Mouse (Mus musculus) 416B (cell line): Measurements from ENCODE around the gene Dusp5.
A peak's percentile ranks its signal among the peaks of the same experiment; 100 is the strongest.

Experiments used
- DNase-seq: peaks from one replicate; pipeline ENCODE4 v3.0.0; 2011; ENCODE audit warnings: low read depth

Gene Dusp5

DNA sequence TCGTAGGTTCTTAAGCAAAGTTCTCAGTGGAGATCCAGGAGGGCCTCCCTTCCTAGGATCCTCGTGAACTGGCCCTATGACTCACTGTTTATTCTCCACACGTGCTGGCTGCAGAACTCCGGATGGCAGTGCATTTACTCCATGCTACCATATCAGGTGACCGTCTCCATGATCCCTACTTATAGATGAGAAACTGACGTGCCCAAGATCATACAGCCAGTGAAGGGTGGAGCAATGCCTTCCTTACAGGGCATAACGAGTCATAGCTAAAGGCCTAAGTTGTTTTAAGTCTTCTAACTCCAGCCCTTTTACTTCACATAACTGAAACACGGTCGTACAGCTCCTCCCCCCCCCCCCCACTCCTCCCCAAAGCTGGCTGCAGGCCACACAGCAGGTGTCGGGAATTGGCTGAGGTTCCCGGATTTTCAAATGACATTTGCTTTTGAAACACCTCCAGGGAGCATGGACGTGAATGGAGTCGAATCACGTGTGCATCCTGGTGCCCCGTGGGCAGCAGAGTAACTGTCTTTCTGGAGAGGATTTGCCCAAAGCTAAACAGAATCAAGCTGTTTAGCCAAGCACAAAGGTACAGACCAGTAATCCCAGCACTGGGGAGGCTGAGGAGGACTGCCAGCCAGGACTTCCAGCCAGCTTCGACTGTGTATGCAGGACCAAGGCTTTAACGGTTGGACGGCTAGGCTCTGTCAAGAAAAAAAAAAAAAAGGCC lies 11.4 kb upstream of the Dusp5 start:
- no peak for DNase-seq

DNA sequence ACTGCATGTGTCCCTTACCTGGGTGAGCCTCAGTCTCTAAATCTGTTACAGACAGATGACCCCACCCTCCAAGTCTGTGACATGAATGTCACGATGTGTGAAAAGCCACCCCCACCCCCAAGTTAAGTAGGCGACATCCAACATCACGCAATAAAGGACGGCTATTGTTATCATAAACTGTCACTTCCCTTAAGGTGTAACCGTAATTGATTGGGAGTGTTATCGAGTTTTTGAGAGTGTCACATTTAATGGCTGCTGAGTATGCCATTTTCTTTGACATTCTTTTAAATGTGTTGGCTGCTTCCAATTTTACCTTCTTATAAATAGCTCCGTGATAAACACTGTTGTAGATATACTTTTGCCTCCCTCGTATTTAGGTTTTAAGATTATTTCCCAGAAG lies 9.4 kb upstream of the Dusp5 start:
- DNase-seq = no peak

DNA sequence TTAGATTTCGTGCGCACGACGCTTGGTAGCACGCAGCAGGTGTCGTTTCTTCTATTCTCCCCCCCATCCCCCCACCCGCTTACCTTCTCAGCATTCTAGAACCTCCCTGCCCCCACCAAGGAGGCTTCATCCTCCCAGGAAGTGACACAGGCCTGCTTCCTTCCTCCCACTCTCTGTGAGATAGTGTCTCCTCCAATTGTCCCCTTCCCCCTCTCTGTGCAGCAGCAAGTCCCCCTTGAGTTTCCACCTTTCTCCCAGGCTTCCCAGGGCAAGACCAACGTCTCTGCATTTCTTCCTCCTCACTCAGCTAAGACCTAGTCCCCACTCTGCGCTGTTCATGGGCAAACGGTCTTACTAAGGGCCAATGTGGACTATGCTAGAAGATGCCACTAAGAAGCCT lies 8.9 kb upstream of the Dusp5 start:
- DNase-seq = no peak

DNA sequence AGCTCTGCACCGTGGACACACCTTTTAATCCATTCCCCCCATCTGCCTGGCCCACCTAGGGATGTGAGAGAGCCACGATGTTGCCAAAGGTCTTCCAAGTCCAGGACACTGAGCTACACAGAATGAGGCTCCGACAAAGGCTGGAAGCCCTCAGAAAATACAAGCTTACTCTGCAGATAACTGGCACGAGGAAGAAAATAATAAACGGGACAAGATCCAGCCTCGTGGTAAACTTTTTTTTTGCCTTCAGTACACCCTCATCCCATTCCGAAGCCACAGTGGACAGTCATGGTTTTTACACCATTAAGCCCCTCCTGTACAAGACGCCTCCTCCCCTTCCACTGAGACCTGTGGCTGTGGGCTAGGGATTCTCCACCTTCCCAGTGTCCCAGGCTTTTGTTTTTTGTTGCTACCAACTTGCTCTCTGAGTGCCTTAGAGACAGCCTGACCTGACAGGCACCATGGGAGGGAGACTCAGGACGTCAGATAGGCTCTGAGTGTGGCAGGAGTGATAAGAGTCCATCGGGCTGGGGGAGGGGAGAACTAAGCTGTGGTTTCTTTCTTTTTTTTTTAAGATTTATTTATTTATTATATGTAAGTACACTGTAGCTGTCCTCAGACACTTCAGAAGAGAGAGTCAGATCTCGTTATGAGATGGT lies 7.6 kb upstream of the Dusp5 start:
- DNase-seq = peak; percentile 58

DNA sequence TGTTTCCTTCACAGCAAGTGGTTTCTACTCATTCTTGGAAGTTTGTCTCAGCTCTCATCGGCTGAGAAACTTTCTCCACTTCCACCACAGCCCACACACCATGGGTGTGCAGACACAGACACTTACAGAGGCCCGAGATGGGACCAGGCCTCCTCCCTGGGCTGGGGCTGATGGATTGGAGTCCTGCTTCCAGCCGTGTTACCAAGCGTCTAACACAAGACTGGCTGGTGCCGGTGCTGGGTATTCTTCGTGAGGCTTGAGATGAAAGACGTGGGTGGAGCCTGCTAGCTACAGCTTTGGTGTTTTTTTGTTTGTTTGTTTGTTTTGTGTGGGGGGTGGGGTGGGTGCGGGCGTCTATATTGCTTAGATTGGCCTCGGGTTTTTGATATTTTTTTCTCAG lies 1.4 kb upstream of the Dusp5 start:
- no peak for DNase-seq

DNA sequence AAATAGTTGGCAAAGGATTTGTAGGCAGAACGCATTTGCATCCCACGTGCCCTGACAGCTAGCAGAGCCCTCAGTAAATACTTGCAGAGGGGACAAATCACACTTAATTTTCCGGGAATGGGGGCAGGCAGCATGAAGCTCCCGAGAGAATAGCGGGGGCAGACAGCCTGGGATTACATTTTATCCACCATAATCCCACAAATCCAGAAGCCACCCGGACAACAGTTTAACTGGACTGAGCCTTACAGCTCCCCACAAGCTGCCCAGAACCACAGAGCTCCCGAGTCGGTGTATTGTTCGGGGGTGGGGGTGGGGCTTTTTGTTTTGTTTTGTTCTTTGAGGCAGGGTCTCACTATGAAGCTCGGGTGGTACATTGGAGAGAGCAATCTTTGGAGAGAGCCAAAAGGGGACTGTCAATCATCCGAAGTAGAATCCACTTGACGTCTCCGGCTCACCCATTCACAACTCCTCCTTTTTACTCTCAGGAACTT lies 733 bp upstream of the Dusp5 start:
- no peak for DNase-seq

DNA sequence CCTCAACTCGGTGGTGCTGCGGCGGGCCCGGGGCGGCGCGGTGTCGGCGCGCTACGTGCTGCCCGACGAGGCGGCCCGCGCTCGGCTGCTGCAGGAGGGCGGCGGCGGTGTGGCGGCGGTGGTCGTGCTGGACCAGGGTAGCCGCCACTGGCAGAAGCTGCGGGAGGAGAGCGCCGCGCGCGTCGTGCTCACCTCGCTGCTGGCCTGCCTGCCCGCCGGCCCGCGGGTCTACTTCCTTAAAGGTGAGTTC lies 471 bp downstream of the Dusp5 start:
- no peak for DNase-seq

DNA sequence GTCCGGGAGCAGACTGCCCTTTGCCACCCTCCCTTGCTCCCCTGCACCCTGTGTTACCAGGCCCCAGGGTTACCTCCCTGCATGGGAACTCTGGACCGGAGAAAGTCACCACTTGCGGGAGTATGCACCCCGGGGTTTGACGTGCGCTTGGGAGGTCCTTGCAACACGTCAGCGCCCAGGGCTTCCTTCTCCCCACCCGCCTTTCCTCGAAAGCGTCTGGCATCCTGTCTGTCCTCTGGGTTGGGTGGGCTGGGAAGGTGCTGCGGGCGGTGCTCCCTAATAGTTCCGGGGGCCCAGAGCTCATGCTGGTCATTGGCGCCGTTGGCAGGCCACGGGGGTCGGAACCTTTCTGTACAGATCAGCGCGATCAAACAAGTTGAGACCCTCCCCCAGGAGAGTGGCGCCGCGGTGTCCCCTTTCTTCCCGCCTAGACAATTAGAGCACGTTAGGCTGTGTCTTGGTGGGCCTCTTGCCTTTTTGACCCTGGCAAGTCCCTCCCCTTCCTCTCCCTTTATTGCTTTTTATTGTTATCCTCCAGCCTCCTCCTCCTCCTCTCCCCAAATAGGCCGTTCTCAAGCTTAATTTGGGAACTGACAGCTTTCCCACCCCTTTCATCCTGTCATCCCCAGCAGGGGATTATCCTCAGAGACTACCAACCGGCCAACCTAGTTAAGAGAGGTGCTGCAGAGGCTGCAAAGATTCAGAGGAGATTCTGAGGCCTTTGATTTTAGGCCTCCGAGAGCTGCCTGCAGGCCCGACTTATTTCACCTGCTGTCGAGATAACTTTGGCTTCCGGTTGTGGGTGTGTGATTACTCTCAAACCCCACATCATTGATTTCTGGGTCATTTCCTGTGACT lies 1.0 kb downstream of the Dusp5 start:
- no peak for DNase-seq

DNA sequence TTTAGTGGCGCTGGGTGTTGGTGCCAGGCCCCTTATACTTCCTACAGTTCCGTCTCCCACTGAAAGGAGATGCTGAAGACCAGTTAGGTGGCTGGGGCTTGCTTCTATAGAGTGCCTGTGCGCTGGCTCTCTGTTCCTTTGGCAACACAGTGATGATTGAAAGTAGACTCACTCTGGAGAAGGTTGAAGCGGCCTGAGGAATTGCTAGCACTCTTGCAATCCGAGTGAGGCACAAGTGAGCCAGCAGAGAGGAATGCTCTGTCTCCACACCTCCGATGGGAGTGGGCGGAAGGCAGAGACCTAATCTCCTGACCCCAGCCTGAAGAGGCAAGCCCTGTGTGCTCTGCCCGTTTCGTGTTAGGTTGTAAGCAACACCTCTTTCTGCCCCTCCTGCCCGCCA lies 2.5 kb downstream of the Dusp5 start:
- DNase-seq = no peak

DNA sequence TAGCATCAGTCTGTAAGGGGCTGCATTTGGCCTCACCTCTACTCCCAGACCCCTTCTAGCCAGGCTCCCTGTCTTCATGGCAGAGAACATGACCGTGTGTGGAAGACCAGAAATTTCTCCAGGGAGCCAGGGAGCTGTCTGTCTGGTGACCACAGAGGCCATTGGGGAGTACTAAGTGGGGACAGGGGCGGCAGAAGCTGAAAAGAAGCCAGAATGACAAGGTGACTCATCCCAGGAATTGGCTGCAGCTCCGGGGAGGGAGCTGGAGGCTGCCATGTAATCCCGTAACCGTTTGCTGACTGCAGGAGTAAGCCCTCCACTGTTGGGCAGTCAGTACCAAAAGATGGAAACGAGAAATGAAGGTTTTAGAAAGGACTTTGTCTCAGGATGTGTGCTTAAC lies 3.1 kb downstream of the Dusp5 start:
- no peak for DNase-seq

DNA sequence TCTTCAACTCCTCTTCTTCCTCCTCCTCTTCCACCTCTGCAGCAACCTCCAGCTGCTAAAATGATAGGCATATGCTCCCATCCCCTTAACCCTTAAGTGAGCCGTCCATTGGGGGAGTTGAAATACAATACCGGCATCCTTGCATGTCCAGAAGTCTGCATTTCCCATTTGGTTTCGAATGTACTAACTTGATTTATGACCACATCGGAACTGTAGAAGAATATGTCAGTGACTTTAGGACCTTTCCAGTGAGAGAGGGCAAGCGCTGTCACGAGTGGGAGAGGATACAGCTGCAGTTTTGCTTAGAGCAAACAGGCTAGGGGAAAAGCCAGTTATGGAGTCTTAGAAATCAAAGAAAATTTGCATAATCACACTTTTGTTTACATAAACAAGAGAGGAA lies 3.8 kb downstream of the Dusp5 start:
- no peak for DNase-seq

DNA sequence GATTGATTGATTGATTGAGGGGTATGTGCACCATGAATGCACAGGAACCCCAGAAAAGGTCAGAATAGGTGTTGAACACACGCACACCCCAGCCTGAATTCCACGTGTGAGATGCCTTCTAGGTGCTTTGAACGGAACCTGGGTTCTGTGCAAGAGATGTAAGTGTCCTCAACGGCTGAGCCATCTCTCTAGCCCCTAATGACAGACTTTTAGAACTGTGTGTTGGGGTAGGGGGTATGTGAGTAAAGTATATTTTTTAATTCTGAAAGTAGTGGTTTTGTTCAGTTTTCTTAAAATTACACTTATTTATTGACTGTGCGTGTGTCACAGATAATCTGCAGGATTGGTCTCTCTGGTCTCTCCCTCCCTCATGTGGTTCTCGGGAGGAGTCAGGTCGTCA lies 4.3 kb downstream of the Dusp5 start:
- DNase-seq = no peak

DNA sequence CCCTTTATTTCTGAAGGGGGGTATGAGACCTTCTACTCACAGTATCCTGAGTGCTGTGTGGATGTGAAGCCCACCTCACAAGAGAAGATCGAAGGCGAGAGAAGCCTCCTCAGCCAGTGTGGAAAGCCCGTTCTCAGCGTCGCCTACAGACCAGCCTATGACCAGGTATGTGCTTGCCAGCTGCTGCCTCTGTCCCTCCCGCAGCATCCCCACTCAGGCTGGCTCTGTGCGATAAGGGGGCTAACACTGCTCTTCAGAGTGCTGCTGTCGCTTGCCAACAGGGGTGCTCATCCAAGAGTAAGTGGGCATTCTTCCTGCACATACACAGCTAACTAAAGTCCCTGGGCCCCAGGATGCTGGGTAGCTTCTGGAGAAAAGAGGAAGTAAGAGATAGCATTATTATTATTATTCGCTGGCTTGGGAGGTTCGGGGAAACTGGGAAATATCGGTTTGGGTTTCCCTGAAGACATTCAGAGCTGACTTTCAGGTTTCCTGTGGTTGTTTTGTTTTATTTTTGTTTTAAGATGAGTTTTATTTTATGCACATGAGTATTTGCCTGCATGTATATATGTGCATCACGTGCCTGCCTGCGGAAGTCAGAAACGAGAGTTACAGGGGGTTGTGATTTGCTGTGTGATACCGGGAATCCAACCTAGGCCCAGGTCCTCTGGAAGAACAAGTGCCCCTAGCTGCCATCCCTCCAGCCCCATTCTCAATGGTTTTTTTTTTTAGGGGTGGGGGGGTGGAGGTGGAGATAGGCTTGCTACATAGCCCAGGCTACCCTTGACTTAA lies 5.1 kb downstream of the Dusp5 start:
- no peak for DNase-seq

DNA sequence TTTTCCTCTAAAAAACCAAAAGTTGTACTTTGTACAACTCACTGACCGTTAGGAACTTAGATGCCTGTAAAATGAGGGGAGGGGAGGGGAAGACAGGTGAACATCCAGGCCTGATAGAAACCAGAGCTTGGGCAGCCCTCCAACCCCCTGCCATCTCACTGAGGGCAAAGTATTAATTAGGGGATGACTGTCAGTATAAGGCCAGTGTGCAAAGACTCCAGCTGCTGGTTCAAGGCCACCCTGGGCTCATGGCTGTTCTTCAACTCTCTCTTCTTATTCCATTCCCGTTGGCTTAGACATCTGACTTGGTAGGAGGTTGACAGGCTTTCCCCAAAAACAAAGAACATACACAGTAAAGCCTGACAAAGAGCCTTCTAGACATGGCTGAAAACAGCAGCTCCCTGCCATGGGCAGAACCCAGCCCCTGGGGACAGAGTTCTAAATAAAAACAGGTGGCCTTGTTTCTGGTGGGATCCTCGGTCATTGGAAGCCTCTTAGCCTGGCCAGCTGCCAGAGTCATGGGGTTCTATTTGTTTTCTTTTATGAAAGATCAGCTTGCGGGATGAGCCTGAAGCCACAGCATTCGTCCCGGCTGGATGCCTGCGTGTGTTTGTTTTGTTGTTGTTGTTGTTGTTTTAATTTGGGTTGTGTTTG lies 6.0 kb downstream of the Dusp5 start:
- no peak for DNase-seq

DNA sequence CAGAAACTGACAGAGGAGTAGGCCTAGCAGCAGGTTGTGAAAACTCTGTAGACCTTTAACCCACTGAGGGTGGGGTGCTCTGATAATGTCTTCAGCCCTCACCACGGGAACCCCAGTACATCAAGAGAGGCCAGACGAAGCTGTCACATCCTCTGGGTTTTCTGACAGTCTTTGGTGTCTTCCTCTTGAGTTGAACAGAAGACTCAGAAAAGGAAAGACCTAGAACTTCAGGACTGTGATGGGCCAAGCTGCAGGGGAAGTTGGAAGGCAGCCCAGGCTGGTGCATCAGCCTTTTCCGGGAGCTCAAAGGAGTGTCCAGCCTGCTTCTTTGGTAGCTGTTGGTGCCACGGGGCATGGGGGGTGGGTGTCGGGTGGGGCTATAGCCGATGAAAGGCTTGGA lies 6.5 kb downstream of the Dusp5 start:
- DNase-seq = peak; percentile 63

DNA sequence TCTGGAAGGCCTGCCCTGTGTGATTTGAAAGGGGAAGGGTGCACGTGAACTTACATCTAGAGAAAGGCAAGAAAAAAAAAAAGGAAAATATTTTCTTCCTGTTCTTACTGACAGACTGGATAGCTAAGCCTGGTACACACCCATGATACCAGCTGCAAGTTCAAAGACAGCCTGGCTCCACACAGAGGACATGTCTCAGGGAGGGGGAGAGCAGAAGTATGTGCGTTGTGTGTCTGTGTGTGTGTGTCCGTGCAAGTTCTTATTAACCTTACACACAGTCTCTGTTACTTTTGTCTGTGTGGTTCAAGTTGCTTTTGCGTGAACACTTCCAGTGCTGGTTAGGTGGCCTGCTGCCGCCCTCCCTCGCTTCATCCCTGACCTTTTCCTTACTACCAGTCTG lies 7.3 kb downstream of the Dusp5 start:
- DNase-seq = no peak

DNA sequence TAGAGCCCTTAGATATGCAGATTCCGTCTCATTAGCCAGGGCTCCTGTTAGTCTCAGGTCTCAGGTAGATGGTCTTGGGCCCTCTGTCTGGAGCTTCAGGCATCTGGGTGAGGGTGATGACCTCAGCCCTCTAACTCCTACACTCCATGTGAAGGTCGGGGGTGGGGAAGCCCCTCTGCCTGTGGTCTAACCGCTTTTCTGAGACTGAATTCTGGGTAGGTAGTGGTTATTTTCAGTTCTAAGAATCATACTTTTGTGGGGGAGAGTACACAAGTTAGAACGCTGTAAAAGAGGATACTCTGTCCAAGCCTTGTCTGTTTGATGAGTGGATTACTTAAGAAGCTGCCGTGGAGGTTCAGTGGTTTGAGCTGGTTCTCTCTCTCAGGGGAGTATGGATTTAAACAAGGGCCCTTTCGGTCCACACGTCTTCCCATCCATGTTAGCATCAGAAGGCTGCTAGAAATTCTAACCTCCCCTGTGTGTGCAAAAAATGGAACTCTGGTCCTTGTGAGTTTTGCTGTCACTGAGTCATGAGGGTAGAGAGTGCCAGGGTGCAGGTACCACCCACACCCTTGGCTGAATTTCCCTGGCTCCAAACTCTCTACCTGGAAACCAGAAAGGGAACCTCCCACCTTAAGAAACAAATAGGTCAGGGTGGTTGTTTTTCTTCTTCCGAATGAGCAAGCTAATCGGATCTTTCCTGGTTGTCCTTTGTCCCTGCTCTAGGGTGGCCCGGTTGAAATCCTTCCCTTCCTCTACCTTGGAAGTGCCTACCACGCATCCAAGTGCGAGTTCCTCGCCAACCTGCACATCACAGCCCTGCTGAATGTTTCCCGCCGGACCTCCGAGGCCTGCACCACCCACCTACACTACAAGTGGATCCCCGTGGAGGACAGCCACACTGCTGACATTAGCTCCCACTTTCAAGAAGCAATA lies 8.1 kb downstream of the Dusp5 start:
- no peak for DNase-seq

DNA sequence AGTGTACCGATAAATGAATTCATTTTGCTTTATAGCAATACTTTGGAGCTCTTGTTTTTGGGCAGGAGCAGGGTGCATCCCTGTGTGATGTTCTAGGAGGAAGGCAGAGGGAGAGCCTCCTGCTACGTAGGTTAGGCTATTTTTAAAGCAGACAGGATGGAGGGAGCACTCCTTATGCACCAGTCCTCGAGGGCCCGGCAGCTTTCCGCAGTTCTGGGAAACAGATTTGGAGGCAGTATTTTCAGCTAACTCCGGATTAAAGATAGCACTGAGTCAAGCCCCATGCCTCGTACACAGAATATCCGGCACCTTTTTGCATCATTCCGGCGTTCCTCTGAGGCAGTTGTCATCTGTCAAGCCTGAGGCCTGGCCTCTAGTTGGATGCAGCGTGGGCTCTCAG lies 9.1 kb downstream of the Dusp5 start:
- DNase-seq = no peak

DNA sequence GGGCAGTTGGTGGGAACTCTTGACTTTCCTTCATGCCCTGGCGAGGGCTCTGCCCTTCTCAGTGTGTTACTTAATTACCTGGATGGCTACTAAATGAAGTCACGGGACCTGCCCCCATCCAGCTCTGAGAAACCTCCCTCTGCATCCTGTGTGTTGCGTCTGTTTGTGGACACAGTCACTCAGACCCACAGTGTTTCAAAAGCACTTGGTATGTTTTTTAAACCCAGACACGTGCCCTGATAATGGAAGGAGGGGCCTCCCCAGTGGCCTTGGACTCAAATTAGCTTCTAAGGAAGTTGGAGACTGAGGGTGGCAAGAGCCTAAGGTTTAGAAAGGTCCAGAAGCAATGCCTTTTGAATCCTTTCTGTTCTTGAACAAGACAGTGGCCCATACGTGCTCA lies 9.9 kb downstream of the Dusp5 start:
- peak; percentile 76 for DNase-seq

DNA sequence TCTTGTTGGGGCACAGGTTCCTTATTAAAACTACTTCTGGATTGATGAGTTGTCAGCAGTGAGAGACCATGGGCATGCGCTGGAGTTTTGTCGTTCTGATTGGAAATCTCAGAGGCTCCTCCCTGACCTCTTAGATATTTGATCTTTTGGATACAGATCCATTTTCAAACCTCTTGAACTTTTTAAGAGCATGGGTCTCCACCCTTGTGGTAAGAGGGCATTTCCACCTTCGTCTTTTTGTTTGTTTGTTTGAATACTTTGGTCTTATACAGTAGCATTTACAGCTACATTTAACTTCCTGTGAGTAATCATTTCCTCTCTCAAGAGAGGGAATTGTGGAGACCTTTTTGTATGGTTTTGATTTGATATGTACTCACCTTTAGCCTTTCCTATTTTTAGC lies 10.4 kb downstream of the Dusp5 start:
- peak; percentile 45 for DNase-seq

DNA sequence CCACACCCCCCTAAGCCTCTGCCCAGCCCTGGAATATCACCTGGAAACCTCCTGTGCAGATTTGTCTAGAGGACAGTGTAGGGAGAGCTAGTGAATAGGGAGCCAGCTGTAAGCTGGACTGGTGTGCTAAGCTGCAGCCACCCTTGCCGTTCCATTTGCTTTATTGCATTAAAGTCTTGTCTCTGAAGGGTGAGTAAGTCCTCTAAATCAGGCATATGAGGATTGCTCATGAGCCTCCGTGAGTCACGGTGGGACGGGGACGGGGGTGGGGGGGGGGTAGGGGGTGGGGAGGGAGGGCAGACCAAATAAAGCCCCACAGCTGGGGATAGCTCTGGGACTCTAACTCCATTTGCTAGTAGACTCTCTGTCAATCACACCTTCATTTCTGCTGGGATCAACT lies 14.7 kb downstream of the Dusp5 start:
- DNase-seq = no peak
